Mouse (Mus musculus): ENCODE data around the gene Btg3. TPM values are rescaled to one million over a fixed set of nuclear protein-coding genes. Genes with fewer than 3 reads are reported as not detected.

Gene Btg3
- polyA plus RNA-seq, 1 experiment from 2014 or later = 90.6 TPM

DNA sequence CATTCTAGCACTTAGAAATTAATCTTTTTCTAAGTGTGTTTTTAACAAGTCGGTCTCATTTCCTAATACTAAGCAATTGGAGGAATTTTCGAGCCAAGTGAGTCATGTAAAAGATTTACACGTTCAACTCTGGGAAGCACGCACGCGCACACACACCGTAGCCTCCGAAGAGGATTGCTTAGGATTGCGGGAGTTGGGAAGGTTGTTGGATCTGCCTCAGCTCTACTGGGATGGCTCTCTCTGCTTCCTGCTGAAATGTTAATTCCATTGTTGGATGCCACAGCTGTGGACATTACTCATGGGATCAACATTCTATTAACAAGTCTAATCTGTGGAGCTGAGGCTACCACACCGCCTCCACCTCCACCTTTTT, 74.3 kb downstream of the Btg3 start:
- H3K9ac ChIP-seq (ENCODE audit: low read depth, low read length) = peak overlapping the region; percentile 92; the same call in 1 of the 2 replicates
- H3K4me1 ChIP-seq (ENCODE audit: control insufficient read depth, insufficient read depth, low read length) = peaks cover 15% of the 10 kb centered on the region
- peak overlapping the region; percentile 84 for H3K4me2 ChIP-seq
- no peaks in the 10 kb centered on the region for H3K9me3 ChIP-seq (replicated peaks; ENCODE audit: control insufficient read depth, low read length)
- no peaks in the 10 kb centered on the region for H3K27me3 ChIP-seq (ENCODE audit: control insufficient read depth, insufficient read depth, low read length)
- ATAC-seq (replicated peaks; ENCODE audit: insufficient number of reproducible peaks, low FRiP score, low TSS enrichment) = no peak
- no peak overlapping the region; the same call in 1 of the 2 replicates for H3K27ac ChIP-seq (ENCODE audit: low read depth, low read length)
- H3K36me3 ChIP-seq (ENCODE audit: control insufficient read depth, insufficient read depth, low read length) = no peaks in the 10 kb centered on the region
- WGBS (ENCODE audit: insufficient replicate concordance) = 7% methylated on average over 10 of the region's 10 CpGs
- peak overlapping the region; percentile 86 for H3K4me3 ChIP-seq (ENCODE audit: low read depth, low read length)

DNA sequence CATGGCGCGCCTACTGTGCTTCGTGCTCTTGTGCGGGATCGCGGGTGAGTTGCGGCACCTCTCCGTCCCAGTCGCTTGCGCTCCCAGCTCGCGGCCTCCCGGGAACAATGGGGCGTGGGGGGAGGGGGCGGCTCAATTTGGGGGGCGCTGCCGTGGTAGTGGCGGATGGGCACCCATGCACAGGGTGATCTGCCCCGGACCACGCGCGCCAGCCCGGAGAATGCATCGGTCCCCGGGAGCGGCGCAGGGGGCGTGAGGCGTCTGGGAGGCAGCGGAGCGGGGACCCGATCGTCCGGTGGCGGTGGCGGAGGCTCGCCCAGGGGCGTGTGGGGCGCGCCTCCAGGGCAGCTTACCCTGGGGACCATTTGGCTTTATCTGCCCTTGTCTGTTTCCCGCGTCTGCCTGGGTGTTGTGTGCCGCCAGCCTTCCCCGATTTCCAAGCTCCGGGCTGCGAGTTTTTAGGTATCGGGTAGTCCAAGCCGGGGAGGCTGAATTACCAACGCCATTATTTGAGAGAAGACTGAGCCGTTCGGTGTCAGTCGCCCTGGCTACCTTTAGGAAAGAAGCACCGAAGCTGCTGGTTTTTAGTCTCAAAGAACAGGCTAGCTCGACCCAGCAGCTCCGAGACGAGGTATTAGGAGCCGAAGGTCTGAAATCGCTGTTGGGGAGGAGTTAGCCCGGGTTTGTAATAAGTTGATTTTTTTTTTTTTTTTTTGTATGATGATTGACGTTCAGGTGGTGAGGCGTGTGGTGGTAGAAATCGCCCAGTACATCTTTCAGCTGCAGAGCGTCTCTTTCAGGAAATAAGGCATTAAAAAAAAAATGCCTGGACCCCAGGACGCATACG, 74.9 kb downstream of the Btg3 start:
- Histone ChIP-seq H3K9ac (ENCODE audit: low read depth, low read length) (peak overlapping the region; percentile 92), H3K4me2 (peak overlapping the region; percentile 84), H3K27me3 (ENCODE audit: control insufficient read depth, insufficient read depth, low read length) (no peaks in the 10 kb centered on the region), H3K4me3 (ENCODE audit: low read depth, low read length) (peak overlapping the region; percentile 86), H3K27ac (ENCODE audit: low read depth, low read length) (peak overlapping the region; percentile 62), H3K36me3 (ENCODE audit: control insufficient read depth, insufficient read depth, low read length) (no peaks in the 10 kb centered on the region), H3K4me1 (ENCODE audit: control insufficient read depth, insufficient read depth, low read length) (peaks cover 12% of the 10 kb centered on the region), H3K9me3 (replicated peaks; ENCODE audit: control insufficient read depth, low read length) (no peaks in the 10 kb centered on the region)
- ATAC-seq (replicated peaks; ENCODE audit: insufficient number of reproducible peaks, low FRiP score, low TSS enrichment) = peak; percentile 55
- WGBS (ENCODE audit: insufficient replicate concordance) = under 1% methylated on average over 63 of the region's 65 CpGs

DNA sequence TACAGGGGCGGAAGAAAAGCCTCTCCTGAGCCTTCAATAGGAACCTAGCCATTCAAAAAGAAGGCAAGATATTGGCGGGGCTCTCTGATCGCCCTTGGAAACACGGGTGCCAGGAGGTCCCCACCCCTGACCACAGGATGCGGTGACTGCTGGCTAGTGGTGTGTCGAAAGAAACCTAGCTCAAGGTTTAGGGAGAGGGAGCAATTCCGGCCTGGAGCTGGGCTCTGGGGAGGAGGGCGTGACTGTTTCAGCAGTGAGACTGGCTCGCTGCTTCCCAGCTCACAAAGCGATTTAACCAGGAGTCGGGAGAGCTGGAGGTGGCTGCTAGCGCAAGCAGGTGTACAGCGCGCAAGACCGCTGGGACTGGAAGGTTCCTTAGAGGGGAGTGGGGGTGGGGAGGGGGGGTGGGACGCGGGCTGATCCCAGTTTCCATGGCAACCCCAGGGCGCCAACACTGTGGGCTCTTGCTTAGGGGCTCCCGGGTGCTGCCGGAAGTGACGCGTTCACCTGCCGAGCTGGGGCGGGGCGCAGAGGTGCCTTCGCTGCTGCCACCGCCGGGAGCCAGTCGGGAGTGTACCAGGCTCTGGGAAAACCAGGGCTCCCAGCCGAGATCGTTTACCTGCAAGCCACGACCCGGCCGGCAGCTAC, 75.7 kb downstream of the Btg3 start, which contains the start of gene Cxadr:
Gene Cxadr (plus strand): TSS at position 307 of the 648 bp plus-strand sequence.
- Histone ChIP-seq H3K4me1 (ENCODE audit: control insufficient read depth, insufficient read depth, low read length) (peaks cover 12% of the 10 kb centered on the region), H3K27me3 (ENCODE audit: control insufficient read depth, insufficient read depth, low read length) (no peaks in the 10 kb centered on the region), H3K27ac (ENCODE audit: low read depth, low read length) (peak within 1 kb of the TSS; percentile 62), H3K9me3 (replicated peaks; ENCODE audit: control insufficient read depth, low read length) (no peaks in the 10 kb centered on the region), H3K36me3 (ENCODE audit: control insufficient read depth, insufficient read depth, low read length) (no peaks in the 10 kb centered on the region), H3K9ac (ENCODE audit: low read depth, low read length) (peak within 1 kb of the TSS; percentile 92), H3K4me3 (ENCODE audit: low read depth, low read length) (peak within 1 kb of the TSS; percentile 86), H3K4me2 (peak within 1 kb of the TSS; percentile 84)
- WGBS (ENCODE audit: insufficient replicate concordance) = 1% methylated on average over 34 of the region's 34 CpGs
- peak; percentile 82 for ATAC-seq (replicated peaks; ENCODE audit: insufficient number of reproducible peaks, low FRiP score, low TSS enrichment)

DNA sequence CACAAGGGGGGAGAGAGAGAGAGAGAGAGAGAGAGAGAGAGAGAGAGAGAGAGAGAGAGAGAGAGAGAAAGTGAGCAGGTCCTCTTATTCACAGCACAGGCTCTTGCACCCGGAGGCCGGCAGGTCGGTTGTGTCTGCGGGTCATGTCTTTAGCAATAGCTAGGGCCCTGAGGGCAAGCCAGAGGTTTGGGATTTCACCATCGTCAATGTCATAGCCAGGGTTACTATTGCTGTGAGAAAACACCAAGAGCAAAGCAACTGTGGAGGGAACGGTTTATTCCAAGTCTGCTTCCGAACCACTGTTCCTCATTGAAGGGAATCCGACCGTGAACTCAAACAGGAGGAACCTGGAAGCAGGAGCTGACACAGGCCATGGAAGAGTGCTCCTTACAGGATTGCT, 80.9 kb downstream of the Btg3 start:
- 71% methylated on average over 9 of the region's 9 CpGs for WGBS (ENCODE audit: insufficient replicate concordance)

DNA sequence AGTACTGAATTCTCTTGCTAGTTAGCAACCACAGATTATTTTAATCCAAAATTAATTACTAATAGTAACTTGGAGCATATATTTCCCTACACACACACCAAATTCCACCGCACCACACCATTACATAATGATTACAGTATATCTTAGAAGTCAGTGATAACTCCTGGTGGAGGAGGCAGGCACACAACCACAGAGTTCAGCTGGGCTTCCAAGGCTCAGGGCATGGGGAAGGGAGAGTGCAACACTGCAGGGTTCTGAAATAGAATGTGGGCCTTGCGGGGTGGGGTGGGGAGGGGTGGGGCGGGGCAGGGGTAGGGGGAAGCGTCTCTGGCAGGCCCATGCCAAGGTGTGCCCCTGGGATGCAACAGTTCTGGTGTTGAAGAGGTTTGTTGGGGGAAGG, 81.4 kb downstream of the Btg3 start:
- Histone ChIP-seq H3K4me3 (ENCODE audit: low read depth, low read length) (no peak overlapping the region), H3K9ac (ENCODE audit: low read depth, low read length) (no peak overlapping the region), H3K36me3 (ENCODE audit: control insufficient read depth, insufficient read depth, low read length) (no peaks in the 10 kb centered on the region), H3K27ac (ENCODE audit: low read depth, low read length) (no peak overlapping the region), H3K4me2 (no peak overlapping the region), H3K9me3 (replicated peaks; ENCODE audit: control insufficient read depth, low read length) (no peaks in the 10 kb centered on the region), H3K27me3 (ENCODE audit: control insufficient read depth, insufficient read depth, low read length) (no peaks in the 10 kb centered on the region), H3K4me1 (ENCODE audit: control insufficient read depth, insufficient read depth, low read length) (0 out of 2 replicates have a peak, but pooled peaks cover 3% of the 10 kb centered on the region)
- 40% methylated on average over 4 of the region's 4 CpGs for WGBS (ENCODE audit: insufficient replicate concordance)
- no peak for ATAC-seq (replicated peaks; ENCODE audit: insufficient number of reproducible peaks, low FRiP score, low TSS enrichment)

More for the DNA sequence above, 80.9 kb downstream of the Btg3 start:
- no peak overlapping the region for H3K27ac ChIP-seq (ENCODE audit: low read depth, low read length)
- ATAC-seq (replicated peaks; ENCODE audit: insufficient number of reproducible peaks, low FRiP score, low TSS enrichment) = no peak
- no peak overlapping the region for H3K4me2 ChIP-seq
- peaks cover 3% of the 10 kb centered on the region; the same call in 1 of the 2 replicates for H3K4me1 ChIP-seq (ENCODE audit: control insufficient read depth, insufficient read depth, low read length)
- no peak overlapping the region for H3K4me3 ChIP-seq (ENCODE audit: low read depth, low read length)
- H3K36me3 ChIP-seq (ENCODE audit: control insufficient read depth, insufficient read depth, low read length) = no peaks in the 10 kb centered on the region
- H3K9ac ChIP-seq (ENCODE audit: low read depth, low read length) = no peak overlapping the region
- H3K9me3 ChIP-seq (replicated peaks; ENCODE audit: control insufficient read depth, low read length) = no peaks in the 10 kb centered on the region
- H3K27me3 ChIP-seq (ENCODE audit: control insufficient read depth, insufficient read depth, low read length) = no peaks in the 10 kb centered on the region

DNA sequence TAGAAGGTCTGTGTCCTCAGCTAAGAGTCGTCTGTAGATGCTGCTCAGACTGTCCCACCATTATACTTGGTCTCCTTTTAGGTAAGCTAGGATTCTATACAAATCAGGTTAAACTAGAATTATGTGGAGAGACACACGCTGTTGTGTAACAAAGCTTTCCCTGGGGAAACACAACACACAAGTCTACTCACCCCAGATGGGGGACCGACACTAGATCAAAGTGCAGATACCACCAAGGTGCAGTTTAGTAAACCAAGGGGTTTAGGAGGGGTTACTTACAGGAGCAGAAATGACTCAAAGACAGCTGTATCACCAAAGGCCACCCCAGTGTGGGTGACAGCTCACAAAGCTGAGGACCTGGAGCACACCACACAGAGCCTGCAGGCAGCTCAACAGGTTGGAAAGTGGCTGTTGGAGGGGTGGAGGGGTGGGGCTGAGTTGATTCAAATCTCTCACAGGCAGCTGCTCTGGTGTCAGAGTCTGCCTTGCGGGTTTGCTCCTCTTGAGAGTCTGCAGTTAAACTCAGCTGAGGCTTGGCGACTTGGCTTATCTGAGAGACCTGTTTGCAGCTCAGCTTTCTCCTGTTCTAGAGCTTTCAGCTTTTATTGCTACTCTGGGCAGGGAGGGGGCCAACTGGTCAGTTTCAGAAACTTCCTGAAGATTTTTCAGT, 82.3 kb downstream of the Btg3 start:
- Histone ChIP-seq H3K9ac (ENCODE audit: low read depth, low read length) (no peak overlapping the region), H3K27me3 (ENCODE audit: control insufficient read depth, insufficient read depth, low read length) (no peaks in the 10 kb centered on the region), H3K4me3 (ENCODE audit: low read depth, low read length) (no peak overlapping the region), H3K9me3 (replicated peaks; ENCODE audit: control insufficient read depth, low read length) (no peaks in the 10 kb centered on the region), H3K27ac (ENCODE audit: low read depth, low read length) (no peak overlapping the region), H3K4me1 (ENCODE audit: control insufficient read depth, insufficient read depth, low read length) (0 out of 2 replicates have a peak, but pooled peaks cover 3% of the 10 kb centered on the region), H3K4me2 (no peak overlapping the region), H3K36me3 (ENCODE audit: control insufficient read depth, insufficient read depth, low read length) (no peaks in the 10 kb centered on the region)
- no peak for ATAC-seq (replicated peaks; ENCODE audit: insufficient number of reproducible peaks, low FRiP score, low TSS enrichment)
- 47% methylated on average over 5 of the region's 5 CpGs for WGBS (ENCODE audit: insufficient replicate concordance)

DNA sequence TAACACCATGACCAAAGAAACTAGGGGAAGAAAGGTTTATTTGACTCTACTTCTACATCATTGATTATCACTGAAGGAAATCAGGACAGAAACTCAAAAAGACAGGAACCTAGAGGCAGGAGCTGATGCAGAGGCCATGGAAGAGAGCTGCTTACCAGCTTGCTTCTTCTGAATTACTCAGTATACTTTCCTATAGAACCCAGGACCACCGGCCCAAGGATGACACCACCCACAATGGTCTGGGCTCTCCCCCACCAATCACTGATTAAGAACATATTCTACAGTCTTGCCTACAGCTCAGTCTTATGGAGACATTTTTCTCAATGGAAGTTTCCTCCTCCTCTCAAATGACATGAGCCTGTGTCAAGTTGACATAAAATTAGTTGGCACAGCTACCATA, 82.9 kb downstream of the Btg3 start:
- WGBS (ENCODE audit: insufficient replicate concordance) = 74% methylated on average over 1 of the region's 1 CpGs
- Histone ChIP-seq H3K36me3 (ENCODE audit: control insufficient read depth, insufficient read depth, low read length) (no peaks in the 10 kb centered on the region), H3K4me2 (no peak overlapping the region), H3K4me3 (ENCODE audit: low read depth, low read length) (no peak overlapping the region), H3K27ac (ENCODE audit: low read depth, low read length) (no peak overlapping the region), H3K9ac (ENCODE audit: low read depth, low read length) (no peak overlapping the region), H3K9me3 (replicated peaks; ENCODE audit: control insufficient read depth, low read length) (no peaks in the 10 kb centered on the region), H3K4me1 (ENCODE audit: control insufficient read depth, insufficient read depth, low read length) (0 out of 2 replicates have a peak, but pooled peaks cover 3% of the 10 kb centered on the region), H3K27me3 (ENCODE audit: control insufficient read depth, insufficient read depth, low read length) (no peaks in the 10 kb centered on the region)
- no peak for ATAC-seq (replicated peaks; ENCODE audit: insufficient number of reproducible peaks, low FRiP score, low TSS enrichment)

DNA sequence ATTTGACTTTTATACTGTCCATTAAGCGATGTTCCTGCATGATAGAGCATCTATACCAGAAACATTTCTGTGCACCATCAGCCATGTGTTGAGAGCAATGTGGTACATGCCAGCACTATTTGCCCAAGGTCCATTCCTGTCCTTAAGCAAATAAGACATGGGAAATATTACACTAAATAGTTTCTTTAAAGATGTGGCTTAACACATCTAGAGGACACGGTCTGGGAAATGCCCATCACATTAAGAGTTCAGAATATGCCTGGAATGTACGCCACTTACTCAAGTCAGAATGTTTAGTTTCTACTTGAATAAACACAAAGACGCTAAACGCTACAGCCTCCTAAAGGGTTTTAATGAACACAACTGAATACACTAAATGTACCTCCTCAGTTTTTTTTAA, 93.8 kb downstream of the Btg3 start:
- Histone ChIP-seq H3K27ac (ENCODE audit: low read depth, low read length) (no peak overlapping the region), H3K9ac (ENCODE audit: low read depth, low read length) (no peak overlapping the region), H3K9me3 (replicated peaks; ENCODE audit: control insufficient read depth, low read length) (no peaks in the 10 kb centered on the region), H3K4me3 (ENCODE audit: low read depth, low read length) (no peak overlapping the region), H3K27me3 (ENCODE audit: control insufficient read depth, insufficient read depth, low read length) (no peaks in the 10 kb centered on the region), H3K4me1 (ENCODE audit: control insufficient read depth, insufficient read depth, low read length) (no peaks in the 10 kb centered on the region), H3K4me2 (no peak overlapping the region), H3K36me3 (ENCODE audit: control insufficient read depth, insufficient read depth, low read length) (no peaks in the 10 kb centered on the region)
- ATAC-seq (replicated peaks; ENCODE audit: insufficient number of reproducible peaks, low FRiP score, low TSS enrichment) = no peak
- WGBS (ENCODE audit: insufficient replicate concordance) = 71% methylated on average over 5 of the region's 5 CpGs

Measured in heart, embryonic 11.5 days (tissue).